Mouse (Mus musculus) gastrocnemius, adult 2 months (tissue): ENCODE results near the gene Zbtb9. TPM values are rescaled to one million over a fixed set of nuclear protein-coding genes. Genes with fewer than 3 reads are reported as not detected.
A peak's percentile ranks its signal among the peaks of the same experiment; 100 is the strongest.

Source experiments
- DNase-seq: peaks from one replicate; pipeline ENCODE4 v3.0.0; 2022
- H3K27ac ChIP-seq: fragments of 200-600 bp; 2 replicates; pipeline ENCODE4 v1.8.1; 2022; ENCODE audit warnings: mild to moderate bottlenecking
- H3K4me3 ChIP-seq: fragments of 200-600 bp; 2 replicates; pipeline ENCODE4 v1.8.1; 2022; ENCODE audit warnings: mild to moderate bottlenecking, moderate library complexity
- CTCF ChIP-seq: fragments of 200-600 bp; IDR thresholded peaks from 2 replicates; pipeline ENCODE4 v1.8.1; 2022; ENCODE audit warnings: antibody characterized with exemption, mild to moderate bottlenecking, moderate library complexity
- intact Hi-C: fragments of 180-260 bp; cut with DNase I; formaldehyde crosslinking; loops from one replicate; pipeline ENCODE4 v1.15.1; 2025
- total RNA-seq, 2 experiments: library from RNA; stranded (reverse); gene quantifications; 2 replicates each; pipeline ENCODE4 v1.2.3; 2021

Zbtb9 gene
- total RNA-seq, 2 experiments from 2014 or later: 0.17 to 0.41 TPM

DNA sequence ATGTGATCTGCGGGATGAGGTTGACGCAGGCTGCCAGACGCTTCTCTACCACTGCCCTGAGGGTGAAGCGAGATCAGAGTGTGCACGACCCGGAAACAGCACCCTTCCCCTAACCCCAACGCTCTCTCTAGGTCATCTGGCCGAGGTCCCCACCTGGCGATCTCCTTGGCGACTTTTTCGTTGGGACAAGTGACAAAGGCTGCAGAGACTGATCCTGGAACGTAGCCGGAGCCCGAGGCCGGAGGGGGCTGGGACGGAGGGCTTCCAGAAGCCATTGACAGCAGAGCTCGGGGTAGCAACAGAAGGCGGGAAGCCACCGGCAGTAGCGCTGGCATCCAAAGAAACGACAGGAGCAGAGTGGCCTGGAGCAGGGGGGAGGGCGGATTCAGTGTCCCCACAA, 34.2 kb upstream of the Zbtb9 start:
- H3K27ac ChIP-seq: peak overlapping the region; percentile 97
- peak overlapping the region; percentile 88 for H3K4me3 ChIP-seq
- no peak for TF ChIP-seq CTCF
- peak; percentile 56 for DNase-seq
- intact Hi-C loops: no loop called here

DNA sequence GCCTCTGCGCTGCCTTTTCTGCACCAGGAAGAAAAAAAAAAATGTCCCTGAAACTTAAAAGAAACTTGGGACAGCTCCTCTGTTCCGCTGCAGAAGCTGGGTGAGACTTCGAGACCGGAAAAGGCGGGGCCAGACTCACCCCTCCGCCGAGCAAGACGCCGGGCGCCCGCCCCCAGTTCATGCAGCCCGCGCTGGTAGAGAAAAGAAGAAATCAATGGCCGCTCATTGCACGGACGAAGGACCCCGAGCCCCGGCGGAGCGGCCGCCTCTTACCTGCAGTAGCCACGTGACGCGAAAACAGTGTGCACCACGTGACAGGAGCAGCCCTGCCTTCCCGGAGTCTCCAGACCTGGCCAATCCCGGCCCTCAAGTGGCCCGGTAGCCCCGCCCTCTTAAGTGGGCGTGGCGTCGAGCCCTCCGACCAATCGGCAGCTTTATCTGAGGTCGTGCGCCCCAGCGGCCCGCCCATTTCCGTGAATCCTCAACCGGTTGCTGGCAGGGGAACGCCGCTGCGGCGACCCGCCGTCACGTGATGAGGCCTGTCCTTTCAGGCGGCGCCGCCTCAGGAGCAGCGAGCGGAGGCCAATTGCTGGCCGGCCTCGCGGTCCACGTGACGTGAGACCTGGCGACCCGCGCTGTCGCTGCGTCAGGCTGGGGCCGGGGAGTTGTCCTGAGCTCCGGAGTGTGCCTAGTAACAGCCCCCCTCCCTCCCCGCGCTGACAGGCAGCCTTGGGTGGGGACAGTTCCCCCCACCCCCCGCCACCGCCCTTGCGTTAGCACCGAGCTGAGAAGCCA, 33.6 kb upstream of the Zbtb9 start, which contains the start of gene Cuta:
Cuta (minus strand) TSS at position 392 of the 795 bp plus-strand sequence.
- Histone ChIP-seq H3K4me3 (peak within 1 kb of the TSS; percentile 88), H3K27ac (peak within 1 kb of the TSS; percentile 97)
- intact Hi-C loops: no loop called here
- no peak for TF ChIP-seq CTCF
- DNase-seq: peak; percentile 100

- no peak for DNase-seq
- H3K27ac ChIP-seq: peak overlapping the region; percentile 97
- H3K4me3 ChIP-seq: peak overlapping the region; percentile 88
- TF ChIP-seq CTCF: no peak
- intact Hi-C loops: no loop called here
These were observed 33.0 kb upstream of the Zbtb9 start for GRCm38 (mm10) chr17:26939973-26940300.

- H3K27ac ChIP-seq: peak within 1 kb of the TSS; percentile 97
- intact Hi-C loops: no loop called here
- H3K4me3 ChIP-seq: peak within 1 kb of the TSS; percentile 88
- TF ChIP-seq CTCF: no peak
- DNase-seq: peak; percentile 54
These were observed 31.8 kb upstream of the Zbtb9 start, which contains the start of gene Syngap1 for GRCm38 (mm10) chr17:26941031-26941789. Gene Syngap1, plus strand, starts transcription at chr17:26941253.

DNA sequence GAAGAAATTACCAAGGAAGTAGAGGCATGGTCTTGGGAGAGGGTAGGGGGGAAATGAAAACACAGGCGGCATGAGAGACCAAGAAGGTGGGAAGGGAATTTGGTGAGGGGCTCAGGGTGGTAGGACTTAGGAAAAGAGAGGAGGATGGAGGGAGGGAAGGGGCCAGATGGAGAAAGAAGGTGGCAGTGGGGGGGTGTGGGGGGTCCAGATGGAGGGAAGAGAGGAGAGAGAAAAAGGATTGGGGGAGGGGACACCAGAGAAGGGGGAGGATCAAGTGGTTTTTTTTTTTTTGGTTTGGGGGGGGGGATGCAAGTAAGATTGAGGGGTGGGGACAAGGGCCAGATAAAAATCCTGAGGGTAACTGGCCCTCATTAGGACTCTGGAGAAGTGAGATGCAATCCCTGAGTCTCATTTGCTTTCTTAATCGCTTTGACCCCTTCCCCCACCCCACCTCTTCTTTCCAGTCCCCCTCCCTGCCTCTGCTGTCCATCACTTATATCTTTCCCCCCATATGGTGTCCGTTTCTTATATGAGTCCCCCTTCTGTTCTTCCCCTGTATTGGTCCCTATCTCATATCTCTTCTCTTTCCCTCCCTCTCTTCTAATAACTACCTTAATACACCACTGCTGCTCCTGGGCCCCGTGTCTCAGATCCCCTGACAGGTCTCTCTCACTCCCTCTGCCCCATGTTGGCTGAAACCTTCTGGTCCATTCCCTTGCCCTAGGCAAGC, 31.0 kb upstream of the Zbtb9 start:
- intact Hi-C loops: no loop called here
- peak overlapping the region; percentile 35; the same call in 1 of the 2 replicates for H3K27ac ChIP-seq
- no peak for DNase-seq
- TF ChIP-seq CTCF: no peak
- H3K4me3 ChIP-seq: peak overlapping the region; percentile 59

DNA sequence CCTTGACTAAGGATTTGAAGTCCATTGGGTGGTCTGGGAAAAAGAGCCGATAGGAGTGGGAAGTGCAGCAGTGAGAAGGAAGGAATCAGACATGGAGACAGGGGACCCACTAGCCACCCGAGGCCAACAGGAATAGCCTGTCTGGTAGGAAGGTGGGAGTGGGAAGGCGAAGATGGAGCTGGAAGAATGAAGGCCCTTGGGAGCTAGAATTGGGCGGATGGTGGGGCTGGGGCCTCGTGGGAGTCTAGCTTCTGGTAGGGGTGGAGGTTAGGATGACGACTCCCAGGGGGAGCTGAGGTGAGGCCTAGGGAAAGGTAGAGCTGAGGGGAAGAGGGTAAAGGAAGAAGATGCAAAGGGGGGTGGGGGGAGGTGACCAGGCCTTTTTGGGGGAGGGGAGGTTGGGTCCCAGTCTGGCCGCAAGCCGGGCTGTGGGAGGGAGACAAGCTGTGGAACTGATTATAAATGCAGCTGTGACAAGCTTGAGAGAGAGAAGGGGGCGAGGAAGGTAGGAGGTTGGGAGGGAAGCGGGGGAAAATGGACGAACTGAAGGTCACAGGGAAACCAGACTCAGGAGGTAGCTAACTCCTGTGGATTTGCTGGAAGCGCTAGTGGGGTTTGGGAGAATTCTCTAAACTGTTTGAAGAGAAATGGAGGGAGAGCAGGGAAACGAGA, 27.0 kb upstream of the Zbtb9 start:
- Histone ChIP-seq H3K27ac (peak overlapping the region; percentile 92), H3K4me3 (peak overlapping the region; percentile 85)
- no peak for DNase-seq
- no peak for TF ChIP-seq CTCF
- intact Hi-C loops: loop anchor here (2.0 kb wide), 1 partner anchor 29 kb away; the partner anchor contains the start of gene Kifc5b

DNA sequence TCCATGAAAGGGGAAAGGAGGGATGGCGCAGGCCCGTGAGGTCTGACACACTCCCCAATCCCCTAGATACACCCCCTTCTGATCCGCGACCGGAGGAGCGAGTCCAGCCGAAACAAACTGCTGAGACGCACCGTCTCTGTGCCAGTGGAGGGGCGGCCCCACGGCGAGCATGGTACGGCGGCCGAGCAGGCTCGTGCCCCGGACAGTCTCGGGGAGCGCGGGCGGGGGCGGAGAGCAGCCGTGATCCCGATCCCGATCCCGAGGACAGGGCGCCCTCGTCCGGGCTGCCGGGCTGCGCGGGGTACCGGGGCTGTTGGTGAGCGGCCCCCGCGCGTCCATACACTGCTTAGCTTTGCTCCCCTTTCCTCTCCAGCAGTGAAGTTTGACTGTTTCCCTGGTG, 26.4 kb upstream of the Zbtb9 start:
- H3K4me3 ChIP-seq: peak overlapping the region; percentile 85
- peak; percentile 67 for TF ChIP-seq CTCF
- intact Hi-C loops: loop anchor here (2.0 kb wide), 1 partner anchor 30 kb away; the partner anchor contains the start of gene Kifc5b
- DNase-seq: peak; percentile 93
- peak overlapping the region; percentile 92 for H3K27ac ChIP-seq

GRCm38 (mm10) chr17:26947231-26948100, 25.5 kb upstream of the Zbtb9 start:
- intact Hi-C loops: loop anchor here (2.0 kb wide), 1 partner anchor 31 kb away; the partner anchor contains the start of gene Kifc5b
- Histone ChIP-seq H3K27ac (peak overlapping the region; percentile 92), H3K4me3 (peak overlapping the region; percentile 85)
- no peak for DNase-seq
- no peak for TF ChIP-seq CTCF

- no peak for TF ChIP-seq CTCF
- intact Hi-C loops: no loop called here
- peak overlapping the region; percentile 76 for H3K27ac ChIP-seq
- DNase-seq: peak; percentile 75
- H3K4me3 ChIP-seq: peak overlapping the region; percentile 84
These were observed 24.5 kb upstream of the Zbtb9 start for GRCm38 (mm10) chr17:26948316-26949050.

- intact Hi-C loops: no loop called here
- Histone ChIP-seq H3K27ac (peak overlapping the region; percentile 43), H3K4me3 (peak overlapping the region; percentile 84)
- no peak for DNase-seq
- TF ChIP-seq CTCF: peak; percentile 22; the same call in 1 of the 2 replicates
These were observed 23.9 kb upstream of the Zbtb9 start for GRCm38 (mm10) chr17:26949051-26949577.
